Mouse (Mus musculus): ENCODE measurements at regions not wholly inside any gene's neighbourhood (a gene's known extent, or its start where the extent isn't known, plus 50 kb on each side); places are given as distances from the start of the nearest gene placed in this dataset.

DNA sequence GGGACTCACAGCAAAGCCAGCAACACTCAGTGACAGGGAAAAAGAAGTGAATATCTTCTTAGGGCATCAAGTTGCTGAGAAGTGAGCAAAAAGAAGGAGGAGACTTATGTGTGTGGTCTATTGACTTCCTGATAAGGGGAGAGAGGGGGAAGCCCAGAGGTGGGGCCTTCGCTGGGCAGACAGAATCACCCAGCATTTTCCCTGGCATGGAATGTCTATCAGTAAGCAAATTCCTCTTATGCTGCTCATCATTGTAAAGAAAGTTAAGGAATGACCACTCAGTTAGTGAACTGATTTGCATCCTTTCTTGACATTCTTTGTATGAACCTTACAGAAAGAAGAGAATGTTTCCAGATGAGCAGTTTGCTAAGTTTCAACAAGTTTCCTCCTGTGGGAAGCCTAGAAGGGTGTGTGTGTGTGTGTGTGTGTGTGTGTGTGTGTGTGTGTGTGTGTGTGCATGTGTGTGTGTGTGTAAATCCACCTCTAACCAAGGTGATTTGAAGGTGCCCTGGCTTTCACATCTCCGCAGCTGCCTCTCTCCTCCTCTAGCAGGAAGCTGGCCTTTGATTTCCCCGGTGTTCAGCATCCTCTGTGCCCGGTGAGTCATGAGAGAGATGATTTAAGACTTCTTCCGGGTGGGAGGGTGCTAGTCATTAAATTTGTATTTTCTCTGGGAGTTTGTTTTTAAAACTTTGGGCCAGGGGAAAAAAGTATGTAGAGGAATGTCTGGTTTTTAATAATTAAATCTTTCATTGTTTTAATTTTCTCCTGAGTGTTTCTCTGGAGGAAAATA is 257.8 kb upstream of the Rbfox1 start:
- no peaks in the 10 kb centered on the region for H3K36me3 ChIP-seq (ENCODE audit: control insufficient read depth, insufficient read depth, low read length, poor library complexity, severe bottlenecking)
- no peak for DNase-seq (ENCODE audit: low read depth, low spot score)
- H3K27me3 ChIP-seq (ENCODE audit: control insufficient read depth, insufficient read depth, low read length, poor library complexity, severe bottlenecking): no peaks in the 10 kb centered on the region

GRCm38 (mm10) chr16:5625159-5625558 is 260.0 kb upstream of the Rbfox1 start:
- no peak for DNase-seq (ENCODE audit: low read depth, low spot score)
- Histone ChIP-seq H3K36me3 (ENCODE audit: control insufficient read depth, insufficient read depth, low read length, poor library complexity, severe bottlenecking) (no peaks in the 10 kb centered on the region), H3K27me3 (ENCODE audit: control insufficient read depth, insufficient read depth, low read length, poor library complexity, severe bottlenecking) (no peaks in the 10 kb centered on the region)

DNA sequence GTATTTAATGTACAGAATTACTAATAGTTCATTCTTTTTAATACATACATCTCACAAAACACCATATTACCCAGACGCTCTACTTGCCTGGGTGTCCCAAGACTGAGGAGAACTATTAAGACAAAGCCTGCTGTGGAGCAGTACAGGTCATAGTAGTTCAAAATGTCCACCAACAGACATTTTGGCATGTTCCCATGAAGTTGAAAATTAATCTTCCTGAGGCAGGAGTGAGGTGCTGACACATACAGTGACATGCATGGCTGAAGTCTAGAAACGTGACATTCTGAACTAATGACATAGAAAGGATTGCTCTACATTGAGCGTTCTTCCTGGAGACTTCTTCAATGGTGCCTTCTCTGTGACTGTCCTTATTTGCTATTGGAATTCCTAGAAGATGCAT is 264.6 kb upstream of the Rbfox1 start:
- DNase-seq (ENCODE audit: low read depth, low spot score): no peak
- H3K27me3 ChIP-seq (ENCODE audit: control insufficient read depth, insufficient read depth, low read length, poor library complexity, severe bottlenecking): no peaks in the 10 kb centered on the region
- H3K36me3 ChIP-seq (ENCODE audit: control insufficient read depth, insufficient read depth, low read length, poor library complexity, severe bottlenecking): no peaks in the 10 kb centered on the region

DNA sequence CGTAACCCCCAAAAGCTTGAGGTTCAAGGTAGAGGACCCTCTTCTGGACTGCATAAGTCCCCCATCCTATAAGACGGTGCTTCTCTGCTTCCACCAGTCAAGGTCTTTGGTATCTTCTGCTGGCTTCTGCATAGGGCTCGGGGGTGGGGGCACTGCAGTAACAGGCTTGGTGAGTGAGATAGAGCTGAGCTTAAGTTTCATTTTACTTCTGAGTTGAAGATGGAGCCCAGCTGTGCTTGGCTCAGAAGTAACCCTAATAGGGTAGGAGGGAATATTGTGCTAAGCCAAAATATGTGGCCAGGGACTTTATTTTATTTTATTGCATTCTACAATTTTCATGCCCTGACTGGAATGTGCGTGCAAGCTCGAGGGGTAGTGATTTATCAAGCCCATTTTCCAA is 268.8 kb upstream of the Rbfox1 start:
- DNase-seq (ENCODE audit: low read depth, low spot score): no peak
- H3K36me3 ChIP-seq (ENCODE audit: control insufficient read depth, insufficient read depth, low read length, poor library complexity, severe bottlenecking): no peaks in the 10 kb centered on the region
- H3K27me3 ChIP-seq (ENCODE audit: control insufficient read depth, insufficient read depth, low read length, poor library complexity, severe bottlenecking): no peaks in the 10 kb centered on the region

DNA sequence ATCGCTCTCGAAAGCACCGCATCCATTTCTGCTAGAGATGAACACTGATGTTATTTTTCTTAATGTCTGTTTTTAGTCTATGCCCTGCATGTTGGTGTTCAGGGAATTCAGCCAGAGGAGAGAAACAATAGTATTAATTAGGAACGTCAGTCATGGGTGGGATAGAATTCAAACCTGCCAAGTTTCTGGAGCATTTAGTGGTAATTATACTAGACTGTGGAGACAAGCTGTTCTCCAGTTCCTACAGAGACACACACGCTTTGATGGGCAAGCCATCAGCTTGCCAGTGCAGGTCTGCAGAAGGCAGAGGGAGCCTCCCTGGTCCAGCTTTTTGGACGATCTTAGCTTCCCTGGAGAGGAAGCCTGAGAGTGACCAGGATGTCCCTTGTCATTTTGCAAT is 289.8 kb upstream of the Rbfox1 start:
- Histone ChIP-seq H3K36me3 (ENCODE audit: control insufficient read depth, insufficient read depth, low read length, poor library complexity, severe bottlenecking) (no peaks in the 10 kb centered on the region), H3K27me3 (ENCODE audit: control insufficient read depth, insufficient read depth, low read length, poor library complexity, severe bottlenecking) (no peaks in the 10 kb centered on the region)
- no peak for DNase-seq (ENCODE audit: low read depth, low spot score)

GRCm38 (mm10) chr16:5578333-5578732 is 306.8 kb upstream of the Rbfox1 start:
- DNase-seq (ENCODE audit: low read depth, low spot score): no peak
- Histone ChIP-seq H3K27me3 (ENCODE audit: control insufficient read depth, insufficient read depth, low read length, poor library complexity, severe bottlenecking) (no peaks in the 10 kb centered on the region), H3K36me3 (ENCODE audit: control insufficient read depth, insufficient read depth, low read length, poor library complexity, severe bottlenecking) (no peaks in the 10 kb centered on the region)

- DNase-seq (ENCODE audit: low read depth, low spot score): no peak
- no peaks in the 10 kb centered on the region for H3K27me3 ChIP-seq (ENCODE audit: control insufficient read depth, insufficient read depth, low read length, poor library complexity, severe bottlenecking)
- no peaks in the 10 kb centered on the region for H3K36me3 ChIP-seq (ENCODE audit: control insufficient read depth, insufficient read depth, low read length, poor library complexity, severe bottlenecking)
Measured at GRCm38 (mm10) chr16:5572780-5573179, 312.4 kb upstream of the Rbfox1 start.

GRCm38 (mm10) chr16:5570619-5571018 is 314.5 kb upstream of the Rbfox1 start:
- Histone ChIP-seq H3K27me3 (ENCODE audit: control insufficient read depth, insufficient read depth, low read length, poor library complexity, severe bottlenecking) (no peaks in the 10 kb centered on the region), H3K36me3 (ENCODE audit: control insufficient read depth, insufficient read depth, low read length, poor library complexity, severe bottlenecking) (no peaks in the 10 kb centered on the region)
- DNase-seq (ENCODE audit: low read depth, low spot score): no peak

- no peak for DNase-seq (ENCODE audit: low read depth, low spot score)
- Histone ChIP-seq H3K27me3 (ENCODE audit: control insufficient read depth, insufficient read depth, low read length, poor library complexity, severe bottlenecking) (no peaks in the 10 kb centered on the region), H3K36me3 (ENCODE audit: control insufficient read depth, insufficient read depth, low read length, poor library complexity, severe bottlenecking) (no peaks in the 10 kb centered on the region)
Measured at GRCm38 (mm10) chr16:5569101-5569500, 313.3 kb upstream of the Eef2kmt start.

GRCm38 (mm10) chr16:5549026-5549425 is 293.2 kb upstream of the Eef2kmt start:
- no peak for DNase-seq (ENCODE audit: low read depth, low spot score)
- Histone ChIP-seq H3K36me3 (ENCODE audit: control insufficient read depth, insufficient read depth, low read length, poor library complexity, severe bottlenecking) (no peaks in the 10 kb centered on the region), H3K27me3 (ENCODE audit: control insufficient read depth, insufficient read depth, low read length, poor library complexity, severe bottlenecking) (no peaks in the 10 kb centered on the region)

GRCm38 (mm10) chr16:5548602-5549001 is 292.8 kb upstream of the Eef2kmt start:
- H3K27me3 ChIP-seq (ENCODE audit: control insufficient read depth, insufficient read depth, low read length, poor library complexity, severe bottlenecking): no peaks in the 10 kb centered on the region
- no peaks in the 10 kb centered on the region for H3K36me3 ChIP-seq (ENCODE audit: control insufficient read depth, insufficient read depth, low read length, poor library complexity, severe bottlenecking)
- no peak for DNase-seq (ENCODE audit: low read depth, low spot score)

DNA sequence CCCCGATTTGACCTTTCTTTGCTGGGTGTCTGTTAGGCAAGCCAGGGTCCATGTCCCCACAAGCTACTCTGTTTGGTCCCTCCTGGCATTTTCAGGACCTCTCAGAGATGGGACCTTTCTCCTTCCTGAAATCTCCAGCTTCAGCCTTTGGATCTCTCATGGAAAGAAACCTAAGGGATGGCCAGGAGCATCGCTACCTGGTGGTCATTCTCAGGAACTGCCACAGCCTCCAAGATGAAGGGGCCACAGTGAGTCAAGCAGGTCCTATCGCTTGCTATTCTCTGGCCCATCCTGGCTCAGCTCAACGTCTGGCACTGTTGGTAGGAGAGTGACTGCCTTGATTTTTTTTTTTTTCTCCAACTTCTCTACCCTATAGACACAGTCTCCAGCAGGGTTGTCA is 291.0 kb upstream of the Eef2kmt start:
- no peaks in the 10 kb centered on the region for H3K27me3 ChIP-seq (ENCODE audit: control insufficient read depth, insufficient read depth, low read length, poor library complexity, severe bottlenecking)
- no peaks in the 10 kb centered on the region for H3K36me3 ChIP-seq (ENCODE audit: control insufficient read depth, insufficient read depth, low read length, poor library complexity, severe bottlenecking)
- DNase-seq (ENCODE audit: low read depth, low spot score): no peak

DNA sequence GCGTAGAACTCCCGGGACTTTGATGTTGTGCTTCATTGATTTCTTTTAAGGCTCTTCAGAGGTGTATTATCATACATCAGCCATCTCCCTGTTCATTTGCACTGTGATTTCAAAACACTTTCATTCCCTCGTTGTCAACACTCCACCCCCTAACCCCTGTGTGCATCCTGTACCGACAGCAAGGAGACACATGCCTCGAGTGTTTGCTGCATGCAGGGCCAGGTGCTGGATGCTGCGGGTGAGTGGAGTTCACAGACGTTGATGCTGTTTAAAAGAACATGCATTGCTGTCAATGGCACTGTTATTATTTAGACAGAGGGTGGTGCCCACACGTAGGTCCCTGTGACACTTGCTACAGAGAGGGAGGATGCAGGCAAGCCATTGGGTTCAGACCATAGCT is 290.0 kb upstream of the Eef2kmt start:
- Histone ChIP-seq H3K27me3 (ENCODE audit: control insufficient read depth, insufficient read depth, low read length, poor library complexity, severe bottlenecking) (no peaks in the 10 kb centered on the region), H3K36me3 (ENCODE audit: control insufficient read depth, insufficient read depth, low read length, poor library complexity, severe bottlenecking) (no peaks in the 10 kb centered on the region)
- no peak for DNase-seq (ENCODE audit: low read depth, low spot score)

DNA sequence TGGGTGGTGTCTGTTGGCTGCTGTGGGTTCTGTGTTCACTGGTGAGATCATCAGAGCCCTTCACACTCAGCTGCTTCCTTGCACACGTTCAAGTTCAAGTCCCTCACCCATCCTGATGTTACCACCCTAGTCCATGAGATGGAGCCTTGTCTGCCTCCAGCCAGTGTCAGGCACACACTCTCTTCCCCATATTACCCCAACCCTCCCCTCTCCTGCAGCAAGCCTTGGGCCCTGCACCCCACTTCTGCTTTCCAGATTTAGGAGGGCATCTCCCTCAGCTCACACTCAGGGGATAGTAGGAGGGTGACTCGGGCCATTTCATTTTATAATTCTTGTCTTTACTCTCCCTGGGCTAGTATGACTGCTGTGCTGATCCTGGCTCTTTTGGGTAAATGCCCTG is 288.7 kb upstream of the Eef2kmt start:
- no peak for DNase-seq (ENCODE audit: low read depth, low spot score)
- Histone ChIP-seq H3K36me3 (ENCODE audit: control insufficient read depth, insufficient read depth, low read length, poor library complexity, severe bottlenecking) (no peaks in the 10 kb centered on the region), H3K27me3 (ENCODE audit: control insufficient read depth, insufficient read depth, low read length, poor library complexity, severe bottlenecking) (no peaks in the 10 kb centered on the region)

DNA sequence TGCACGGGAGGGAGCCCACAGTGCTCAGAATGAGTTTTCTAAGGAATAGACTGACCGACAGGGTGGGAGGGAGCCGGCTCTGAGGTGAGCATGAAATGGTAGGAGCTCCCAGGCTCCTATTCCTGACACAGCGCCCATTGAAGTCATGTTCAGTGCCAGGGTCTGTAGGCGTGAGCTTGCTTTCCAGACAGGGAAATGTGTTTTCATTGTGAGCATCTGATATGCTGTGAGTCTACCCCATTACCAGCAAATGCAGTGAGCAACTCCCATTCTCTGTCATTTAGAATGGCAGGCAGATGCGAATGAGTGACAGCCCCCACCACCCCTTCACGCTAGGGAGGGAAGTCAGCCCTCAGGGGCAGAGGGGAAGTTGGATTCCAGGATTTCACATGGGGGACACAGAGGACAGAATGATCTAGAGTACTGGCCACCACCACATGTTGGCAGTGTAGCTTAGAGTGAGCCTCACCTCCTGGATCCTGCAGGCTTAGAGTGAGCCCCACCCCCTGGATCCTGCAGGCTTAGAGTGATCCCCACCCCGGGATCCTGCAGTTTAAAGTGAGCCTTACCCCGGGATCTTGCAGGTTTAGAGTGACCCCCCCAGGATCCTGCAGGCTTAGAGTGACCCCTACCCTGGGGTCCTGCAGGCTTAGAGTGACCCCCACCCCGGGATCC is 283.2 kb upstream of the Eef2kmt start:
- Histone ChIP-seq H3K36me3 (ENCODE audit: control insufficient read depth, insufficient read depth, low read length, poor library complexity, severe bottlenecking) (no peaks in the 10 kb centered on the region), H3K27me3 (ENCODE audit: control insufficient read depth, insufficient read depth, low read length, poor library complexity, severe bottlenecking) (no peaks in the 10 kb centered on the region)
- no peak for DNase-seq (ENCODE audit: low read depth, low spot score)

Measured in splenic B cell, adult 2 months (primary cell).